Mouse (Mus musculus) heart, postnatal 36 days (tissue): ENCODE results near the gene Tbx1. TPM values are rescaled to one million over a fixed set of nuclear protein-coding genes. Genes with fewer than 3 reads are reported as not detected.

Source experiments
- DNase-seq, 2 experiments: peaks; one replicate each; pipeline ENCODE4 v3.0.0; 2021 to 2022
- intact Hi-C: fragments of 180-260 bp; cut with DNase I; formaldehyde crosslinking; loops from one replicate; pipeline ENCODE4 v1.15.1; 2025
- total RNA-seq, 2 experiments: library from RNA; stranded (reverse); gene quantifications; 2 replicates each; pipeline ENCODE4 v1.2.3; 2021

Tbx1 gene
- total RNA-seq, 2 experiments from 2014 or later: 0.51 to 2.2 TPM

DNA sequence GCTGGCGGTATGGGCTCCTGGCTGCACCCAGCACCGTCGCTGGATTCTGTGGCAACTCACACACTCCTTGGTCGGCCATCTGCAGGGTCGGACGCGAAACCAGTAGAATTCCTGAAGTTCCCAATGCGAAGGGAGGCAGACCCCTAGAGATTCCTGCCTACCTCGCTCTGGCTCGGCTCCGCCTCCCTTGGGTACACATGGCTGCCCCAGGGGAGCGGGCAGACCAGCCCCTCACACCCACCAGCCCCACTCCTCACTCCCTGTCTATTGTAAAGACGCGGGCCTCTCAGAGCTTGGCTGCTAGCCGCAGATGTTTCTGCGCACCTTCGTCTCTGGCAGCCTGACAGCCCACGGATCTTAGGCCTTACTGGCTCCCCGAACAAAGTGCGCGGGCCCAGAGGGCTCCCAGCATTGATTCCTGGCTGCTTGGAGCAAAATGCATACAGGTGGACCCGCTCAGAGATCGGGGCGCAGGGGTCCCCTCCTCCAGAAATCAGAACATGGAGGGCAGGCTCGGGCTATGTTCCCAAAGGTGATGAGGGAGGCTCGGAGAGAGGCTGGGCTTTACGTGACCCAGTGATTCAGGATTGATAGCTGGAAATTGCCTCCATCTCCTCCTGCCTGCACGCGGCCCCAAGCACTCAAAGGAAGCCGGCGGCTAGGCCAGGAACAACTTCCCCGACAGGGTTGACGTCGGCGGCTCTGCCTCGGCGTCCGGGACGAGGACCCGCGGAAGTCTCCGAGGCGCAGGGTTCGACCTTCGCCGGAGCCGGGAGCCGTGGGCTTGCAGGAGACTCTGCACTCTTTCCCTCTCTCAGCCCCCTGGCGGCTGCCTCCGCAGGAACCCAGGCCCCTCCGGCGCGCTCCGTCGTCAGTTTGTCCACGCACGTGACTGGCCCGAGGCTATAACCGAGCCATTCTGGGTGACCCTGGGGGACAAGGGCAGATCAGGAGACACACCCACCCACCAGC lies 862 bp upstream of the Tbx1 start:
- intact Hi-C loops: no loop called here
- no peak for DNase-seq

DNA sequence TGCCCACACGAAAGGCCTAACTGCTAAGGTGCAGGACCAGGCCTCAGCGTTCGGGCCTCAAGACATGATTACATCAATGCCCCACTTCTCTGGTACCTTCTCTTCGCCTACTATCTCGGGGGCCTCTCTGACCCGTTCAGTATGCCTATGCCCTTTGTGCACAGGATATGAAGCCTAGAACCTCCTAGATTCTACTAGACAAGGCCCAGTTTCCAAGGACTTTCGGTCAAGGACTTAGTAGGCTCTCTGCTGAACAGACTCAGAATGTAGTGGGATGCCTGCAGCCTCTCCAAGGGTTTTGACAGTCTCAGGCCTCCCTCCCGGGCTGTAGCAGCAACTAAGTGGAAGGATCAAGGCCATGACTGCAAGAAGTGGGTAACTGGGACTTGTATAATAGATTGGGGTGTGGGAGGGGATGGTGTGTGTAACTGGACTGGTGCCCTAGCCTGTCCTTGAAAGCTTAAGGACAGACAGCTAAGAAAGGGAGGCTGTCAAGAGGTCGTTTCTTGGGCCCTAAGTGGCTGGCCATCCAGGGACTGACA lies 1.3 kb downstream of the Tbx1 start:
- DNase-seq: no peak
- intact Hi-C loops: no loop called here

DNA sequence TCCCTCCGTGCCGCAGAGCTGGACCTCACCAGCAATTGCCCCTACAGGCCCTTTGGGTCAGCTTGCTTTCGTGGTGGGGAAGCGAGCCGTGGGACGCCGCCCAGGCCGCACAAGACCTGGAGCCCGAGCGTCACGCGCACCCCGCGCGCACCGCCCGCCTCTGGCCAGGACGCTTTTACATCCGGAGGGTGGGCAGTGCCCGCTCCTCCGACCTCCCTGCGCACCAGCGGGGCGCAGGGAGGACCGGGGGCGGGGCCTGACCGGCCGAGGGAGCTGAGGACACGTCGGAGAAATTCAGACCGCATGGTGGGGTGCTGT lies 1.8 kb downstream of the Tbx1 start:
- intact Hi-C loops: no loop called here

DNA sequence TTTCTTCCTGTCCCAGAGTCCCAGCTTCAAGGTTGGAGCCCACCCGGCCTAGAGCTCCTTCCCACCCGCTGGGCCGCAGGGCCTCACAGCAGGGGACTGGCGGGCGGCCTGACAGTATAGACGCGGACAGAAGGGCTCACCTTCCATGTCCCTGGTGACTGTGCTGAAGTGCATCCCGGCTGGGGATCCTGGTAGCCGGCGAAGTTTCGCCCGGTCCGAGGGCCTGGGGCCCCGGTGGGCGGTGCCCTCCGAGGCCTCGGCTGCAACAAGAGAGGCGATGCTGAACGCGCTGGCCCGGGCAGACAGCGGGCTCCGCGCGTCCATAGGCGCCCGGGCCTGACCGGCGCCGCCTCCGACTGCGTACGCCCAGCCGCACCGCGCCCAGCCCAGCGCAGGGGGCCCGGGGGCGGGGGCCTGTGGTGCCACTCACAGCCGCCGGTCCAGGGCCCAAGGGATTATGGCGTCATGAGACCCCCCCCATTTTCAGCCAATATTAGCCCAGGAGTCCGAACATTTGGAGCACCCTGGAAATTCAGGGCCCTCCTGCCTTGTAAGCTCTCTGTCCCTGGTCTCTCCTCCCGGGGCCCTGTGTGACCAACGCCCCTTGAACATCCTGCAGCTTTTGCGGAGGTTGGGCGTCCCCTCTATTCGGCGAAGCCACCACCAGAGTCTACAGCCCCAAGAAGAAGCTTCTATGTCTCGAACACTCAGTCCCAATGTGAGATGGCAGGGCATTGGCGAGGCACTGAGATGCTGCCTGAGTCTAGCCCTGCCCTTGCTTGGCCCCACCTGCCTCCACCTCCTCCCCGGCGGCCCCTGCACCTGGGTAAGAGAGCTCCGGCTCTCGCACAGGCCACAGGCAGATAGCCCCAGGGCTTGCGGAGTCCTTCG lies 2.4 kb downstream of the Tbx1 start:
- no peak for DNase-seq
- intact Hi-C loops: no loop called here

More for the DNA sequence above, 1.8 kb downstream of the Tbx1 start:
- no peak for DNase-seq

DNA sequence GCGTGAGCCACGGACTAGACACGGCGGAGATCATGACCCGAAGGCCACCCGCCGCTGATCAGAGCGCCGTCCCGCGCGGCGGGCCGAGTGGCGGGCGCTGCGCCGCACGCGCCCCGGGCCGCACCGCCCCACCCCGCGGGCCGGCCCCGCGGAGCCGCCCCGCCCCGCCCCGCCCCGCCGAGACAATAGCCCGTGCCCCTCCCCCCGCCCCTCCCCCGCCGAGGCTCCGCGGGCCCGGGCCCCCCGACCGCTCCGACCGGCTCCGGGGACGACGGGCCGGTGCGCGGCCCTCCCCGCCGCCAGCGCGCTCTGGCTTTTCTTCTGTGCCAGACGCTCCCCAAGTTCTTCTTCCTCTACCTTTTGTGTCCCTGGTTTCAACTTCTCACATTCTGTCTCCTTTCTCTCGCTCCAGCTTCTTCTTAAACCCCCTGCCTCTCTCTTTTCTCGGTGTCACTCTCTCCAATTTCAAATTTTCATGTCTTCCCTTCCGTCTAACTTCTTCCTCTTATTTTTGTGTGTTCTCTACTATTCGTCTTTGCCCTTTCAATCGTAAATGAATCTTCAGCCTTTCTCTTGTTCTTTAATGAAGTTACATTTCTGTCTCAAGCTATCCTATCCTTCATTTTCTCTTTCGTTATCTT lies 3.4 kb downstream of the Tbx1 start:
- DNase-seq: no peak
- intact Hi-C loops: no loop called here

DNA sequence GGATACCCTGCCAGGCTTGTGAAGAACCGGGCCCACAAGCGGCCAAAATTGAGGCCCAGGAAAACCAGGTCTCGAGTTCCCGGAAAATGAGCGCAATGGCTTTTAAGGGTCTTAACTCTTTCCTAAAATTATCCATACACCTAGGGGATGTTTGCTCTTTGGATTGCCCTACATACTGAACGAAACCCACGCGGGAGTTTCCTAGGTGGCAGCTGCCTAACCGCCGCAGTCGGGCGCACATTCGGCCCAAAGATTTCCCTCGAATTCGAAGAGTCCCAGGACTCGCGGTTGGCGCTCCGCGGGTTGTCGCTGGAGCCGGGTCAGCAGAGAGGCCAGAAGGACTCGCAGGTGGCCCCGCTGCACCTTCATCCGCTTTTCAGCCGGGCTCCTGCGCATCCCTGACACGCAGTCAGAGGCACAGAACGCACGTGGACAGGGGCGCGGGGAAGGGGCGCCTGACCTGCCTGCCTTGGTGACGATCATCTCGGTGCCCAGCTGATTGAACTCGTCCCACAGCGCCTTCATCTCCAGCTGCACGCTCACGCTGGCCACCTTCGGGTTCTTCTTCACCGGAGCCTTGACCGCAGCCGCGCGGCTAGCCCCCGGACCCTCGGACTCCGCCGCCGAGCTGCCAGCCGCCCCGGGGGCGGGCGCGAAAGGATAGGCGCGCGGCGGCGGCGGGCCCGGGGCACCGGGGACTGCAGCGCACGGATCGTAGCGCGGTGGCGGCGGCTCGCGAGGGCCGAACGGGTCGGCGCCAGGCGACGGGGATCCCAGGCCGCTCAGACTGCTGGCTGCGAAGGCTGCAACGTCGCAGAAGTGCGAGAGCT lies 4.2 kb downstream of the Tbx1 start:
- DNase-seq: no peak
- intact Hi-C loops: no loop called here

DNA sequence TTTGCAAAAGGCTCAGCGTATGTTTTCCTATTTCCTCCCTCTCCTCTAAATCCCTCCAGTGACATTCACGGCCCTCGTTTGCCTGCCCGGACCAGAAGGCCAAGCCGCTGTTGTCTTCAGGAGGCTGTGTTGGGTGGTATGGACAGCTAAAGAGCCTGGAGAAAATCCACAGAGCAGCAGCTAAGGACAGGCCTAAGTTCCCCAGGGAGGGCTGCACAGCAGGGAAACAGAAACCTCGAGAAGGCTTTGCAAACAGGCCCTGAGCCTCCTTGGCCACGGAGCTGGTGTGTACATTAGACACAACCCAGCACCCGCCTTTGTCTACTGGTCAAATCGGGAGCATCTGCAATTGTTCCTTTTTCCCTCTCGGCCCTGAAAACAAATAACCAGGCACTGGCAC lies 4.8 kb downstream of the Tbx1 start:
- intact Hi-C loops: no loop called here
- no peak for DNase-seq

DNA sequence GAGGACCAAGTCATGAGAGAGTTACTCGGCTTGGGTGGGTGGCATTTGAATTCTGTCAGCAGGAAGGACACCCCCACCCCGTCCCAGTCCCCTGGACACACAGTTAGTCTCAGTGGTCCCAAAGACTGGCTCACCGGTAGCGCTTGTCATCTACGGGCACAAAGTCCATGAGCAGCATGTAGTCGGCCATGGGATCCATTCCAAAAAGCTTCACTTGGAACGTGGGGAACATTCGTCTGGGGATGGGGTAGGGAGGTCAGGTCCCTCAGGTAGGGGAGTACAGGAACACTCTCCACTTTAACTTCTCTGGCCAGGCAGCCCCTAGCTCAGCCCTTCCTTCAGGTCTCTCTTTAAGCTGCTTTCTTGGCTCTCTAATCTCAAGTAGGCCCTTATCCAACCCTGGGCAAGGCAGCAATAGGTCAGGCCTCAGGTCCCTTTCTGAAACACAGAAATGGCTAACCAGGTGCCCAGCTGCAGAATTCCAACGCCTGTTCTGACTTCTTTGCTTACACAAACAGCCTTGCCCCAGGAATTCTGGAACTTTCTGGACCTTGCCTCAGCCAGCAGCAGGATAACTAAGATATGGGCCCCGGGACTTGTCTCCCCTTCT lies 5.5 kb downstream of the Tbx1 start:
- DNase-seq: no peak
- intact Hi-C loops: no loop called here

DNA sequence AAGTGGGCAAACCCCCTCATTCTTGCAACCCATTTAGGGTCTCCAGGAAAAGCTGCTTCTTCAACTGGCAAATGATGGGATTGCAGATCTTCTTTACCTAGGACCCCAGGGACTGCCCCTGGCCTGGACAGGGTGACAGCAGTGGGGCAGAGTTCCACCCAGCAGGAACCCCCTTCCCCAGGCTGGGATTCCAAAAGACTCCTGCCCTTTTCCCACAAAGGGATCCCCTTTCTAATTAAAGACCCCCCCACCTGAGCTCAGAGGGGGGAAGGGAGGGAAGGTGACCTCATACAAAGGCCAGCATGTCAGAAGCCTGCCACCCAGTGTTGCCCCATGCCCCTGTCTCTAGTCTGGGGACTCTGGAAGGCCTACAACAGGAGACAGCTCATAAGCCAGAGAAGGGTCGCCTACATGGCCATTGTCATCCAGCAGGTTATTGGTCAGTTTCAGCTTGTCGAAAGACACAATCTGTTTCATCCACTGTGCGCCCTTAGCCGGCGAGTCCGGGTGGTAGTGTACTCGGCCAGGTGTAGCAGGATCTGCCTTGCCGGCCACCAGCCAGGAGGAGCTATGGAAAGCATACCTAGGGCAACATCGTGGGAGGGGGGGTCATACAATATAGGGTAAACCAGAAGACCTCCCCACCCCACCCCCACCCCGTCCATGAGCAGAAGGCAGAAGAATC lies 6.7 kb downstream of the Tbx1 start:
- DNase-seq: no peak
- intact Hi-C loops: no loop called here

DNA sequence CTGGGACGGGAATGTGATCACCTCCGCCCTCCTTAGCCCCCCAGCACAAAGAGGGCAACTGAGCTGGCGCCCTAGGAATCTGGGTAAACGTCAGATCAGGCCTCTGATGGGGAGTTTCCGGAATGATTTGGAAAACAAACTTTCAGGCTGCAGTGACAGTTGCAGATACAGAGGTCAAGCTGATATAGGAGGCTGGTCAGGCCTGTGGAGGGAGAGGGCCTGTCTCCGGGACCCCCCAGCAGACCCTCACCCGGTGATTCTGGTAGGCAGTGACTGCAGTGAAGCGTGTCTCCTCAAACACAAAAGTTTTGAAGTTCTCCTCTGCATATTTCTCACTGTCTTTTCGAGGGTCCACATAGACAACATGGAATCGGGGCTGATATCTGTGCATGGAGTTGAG lies 7.3 kb downstream of the Tbx1 start:
- intact Hi-C loops: no loop called here

DNA sequence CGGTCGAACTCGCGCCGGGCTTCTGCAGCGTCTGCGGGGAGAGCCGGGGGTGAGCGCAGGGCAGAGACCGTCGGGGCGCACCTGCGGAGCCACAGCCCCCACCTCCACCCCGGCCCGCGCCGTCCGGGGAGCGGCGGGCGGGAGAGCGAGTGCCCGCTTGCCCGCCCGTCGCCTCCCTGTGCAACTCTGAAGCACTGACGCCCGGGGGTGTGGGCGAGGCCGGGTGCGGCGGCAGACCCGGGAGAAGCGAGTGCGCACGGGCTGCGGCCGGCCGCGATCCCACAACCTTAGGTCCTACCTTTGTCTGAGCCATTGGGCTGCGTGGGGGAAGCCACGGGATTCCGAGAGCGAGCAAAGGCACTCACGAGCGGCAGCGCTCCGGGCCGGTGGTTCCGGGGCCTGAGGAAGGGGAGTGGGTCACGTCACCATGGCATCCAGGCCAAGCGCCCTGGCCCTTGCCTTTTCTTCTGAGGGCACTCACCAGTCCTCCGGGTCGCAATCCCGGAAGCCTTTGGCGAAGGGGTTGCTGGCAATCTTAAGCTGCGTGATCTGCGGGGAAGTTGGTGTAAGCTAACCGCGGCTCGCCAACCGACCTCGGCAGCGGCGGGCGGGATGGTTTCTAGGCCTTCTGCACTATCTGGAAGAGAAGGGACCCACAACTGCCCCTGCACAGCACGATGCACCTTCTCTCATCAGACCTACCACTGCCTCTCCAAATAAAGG lies 7.9 kb downstream of the Tbx1 start:
- no peak for DNase-seq
- intact Hi-C loops: no loop called here

More for the DNA sequence above, 7.3 kb downstream of the Tbx1 start:
- no peak for DNase-seq

DNA sequence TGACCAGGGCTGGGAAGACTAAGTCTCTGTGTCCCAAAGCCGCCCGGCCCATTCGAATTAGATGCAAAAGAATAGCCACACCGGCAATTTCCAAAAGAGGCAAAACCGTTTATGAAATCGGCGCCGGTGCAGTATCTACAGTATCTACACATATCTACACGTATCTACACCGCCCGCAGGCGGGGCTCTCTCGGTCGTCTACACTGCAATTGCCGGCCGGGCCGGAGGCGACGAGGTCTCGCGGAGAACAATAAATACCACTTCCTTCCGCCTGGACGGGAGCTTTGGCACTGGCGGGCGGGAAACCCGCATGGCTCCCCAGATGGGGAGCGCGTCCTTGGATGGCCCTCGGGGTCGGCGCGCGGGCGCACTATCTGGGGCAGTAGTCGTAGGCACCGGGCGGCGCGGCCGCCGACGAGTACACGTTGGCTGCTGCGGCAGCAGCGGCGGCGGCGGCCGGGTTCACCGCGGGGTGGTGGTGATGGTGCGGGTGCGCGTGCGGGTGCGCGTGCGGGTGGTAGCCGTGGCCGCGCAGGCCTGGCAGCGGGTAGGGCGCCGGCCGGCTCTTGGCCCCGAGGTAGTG lies 8.8 kb downstream of the Tbx1 start:
- DNase-seq: no peak
- intact Hi-C loops: no loop called here

DNA sequence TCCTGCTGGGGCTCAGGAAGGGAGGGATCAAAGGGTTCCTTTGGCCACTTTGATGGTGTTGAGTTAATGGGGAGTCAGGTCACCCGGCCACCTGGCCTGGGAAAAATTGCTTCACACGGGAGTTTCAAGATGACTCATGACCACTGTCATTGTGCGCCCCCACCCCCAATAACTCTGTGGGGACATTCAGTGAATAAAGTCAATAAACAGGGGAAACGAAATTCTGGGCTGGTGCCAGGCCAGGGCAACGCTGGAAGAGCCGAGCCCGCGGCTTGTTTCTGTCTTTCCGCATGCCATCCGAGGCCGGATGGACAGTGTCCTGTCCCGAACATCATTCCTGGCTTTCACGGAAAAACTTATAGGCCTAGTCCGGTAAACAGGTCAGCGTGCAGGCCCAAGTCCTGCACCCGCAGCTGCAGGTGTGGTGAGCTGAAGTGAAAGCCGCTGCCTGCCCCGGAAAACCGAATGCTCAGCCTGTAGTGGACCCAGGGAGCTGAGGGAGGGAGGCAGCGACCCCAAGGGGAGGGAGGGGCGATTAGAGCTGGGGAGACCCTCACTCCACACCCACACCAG lies 9.3 kb downstream of the Tbx1 start:
- DNase-seq: no peak
- intact Hi-C loops: no loop called here

DNA sequence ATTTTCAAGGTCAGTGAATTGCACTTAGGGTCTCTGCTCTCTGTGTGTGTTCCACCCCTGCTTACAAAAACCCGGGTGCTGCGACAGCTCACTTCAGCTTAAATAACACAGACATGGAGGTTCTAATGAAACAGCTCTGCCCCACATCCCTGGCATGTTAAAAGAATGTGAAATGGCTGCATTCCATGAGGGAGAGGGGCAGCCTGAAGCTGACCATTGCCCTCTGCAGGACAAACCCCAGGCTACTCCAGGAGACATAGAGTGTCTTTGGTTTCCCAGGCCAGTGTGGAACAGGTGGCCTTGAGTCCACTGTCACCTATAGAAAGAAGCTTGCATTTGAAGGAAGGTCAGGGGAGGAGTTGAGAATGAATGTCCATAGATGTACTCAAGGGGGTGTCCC lies 10.1 kb downstream of the Tbx1 start:
- no peak for DNase-seq
- intact Hi-C loops: no loop called here

DNA sequence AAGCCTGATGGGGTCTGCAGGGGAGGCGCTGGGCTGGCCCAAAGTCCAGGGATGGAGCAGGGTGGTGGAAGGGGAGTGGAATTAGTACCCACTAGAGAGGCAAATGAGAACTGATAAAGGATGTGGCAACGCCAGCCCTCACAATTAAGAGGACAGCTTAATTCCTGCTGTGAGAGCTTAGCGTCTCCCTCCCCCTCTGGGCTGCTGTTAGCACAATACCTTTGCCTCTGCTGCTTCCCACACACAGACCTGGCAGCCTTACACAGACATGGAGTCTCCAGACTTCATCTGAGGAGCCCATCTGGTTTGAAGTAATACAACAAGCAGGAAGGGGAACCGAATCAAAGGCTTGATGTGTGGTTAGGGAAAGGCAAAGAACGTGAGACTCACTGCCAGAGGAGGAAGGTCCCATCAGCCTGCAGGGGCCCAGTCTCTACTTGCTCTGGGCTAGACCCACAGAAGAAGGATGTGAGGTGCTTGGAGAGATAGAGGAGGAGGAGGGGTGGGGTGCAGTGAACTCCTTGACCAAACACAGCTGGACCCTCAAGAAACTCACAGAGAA lies 12.8 kb downstream of the Tbx1 start:
- no peak for DNase-seq
- intact Hi-C loops: no loop called here

DNA sequence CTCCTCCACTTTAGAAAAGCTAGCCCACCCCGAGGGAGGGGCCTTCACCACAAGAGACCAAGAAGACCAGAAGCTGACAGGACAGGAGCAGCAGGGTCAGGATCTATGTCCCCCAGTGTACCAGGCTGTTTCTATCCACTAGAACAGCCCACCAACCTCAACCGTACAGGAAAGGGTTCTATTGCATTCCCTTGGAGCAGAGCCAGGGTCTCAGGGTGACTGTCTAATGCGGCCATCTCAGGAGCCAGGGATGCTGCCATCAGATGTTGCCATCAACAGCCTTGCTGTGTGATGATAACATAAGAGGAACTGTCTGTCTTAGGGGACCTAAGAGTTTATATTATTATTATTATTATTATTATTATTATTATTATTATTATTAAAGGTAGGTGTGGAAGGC lies 13.4 kb downstream of the Tbx1 start:
- intact Hi-C loops: no loop called here

DNA sequence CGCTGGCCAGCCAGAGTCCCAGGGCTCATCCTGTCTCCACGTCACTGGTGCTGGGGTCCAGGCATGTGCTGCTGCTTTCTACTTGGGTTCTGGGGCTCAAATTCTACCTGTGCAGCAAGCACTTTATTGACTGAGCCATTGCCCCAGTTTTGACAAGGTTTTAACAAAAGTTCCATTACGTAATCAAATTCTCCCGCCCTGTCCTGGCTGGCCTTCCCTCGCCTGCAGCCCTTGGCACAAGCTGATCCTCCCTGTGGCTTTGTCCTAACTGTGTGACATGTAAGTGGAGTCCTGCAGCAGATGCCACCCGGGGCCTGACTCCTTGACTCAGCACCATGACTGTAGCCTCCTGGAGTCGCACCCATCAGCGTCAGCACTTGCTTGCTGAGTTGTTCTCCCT lies 16.3 kb downstream of the Tbx1 start:
- intact Hi-C loops: no loop called here
- DNase-seq: no peak

More for the DNA sequence above, 13.4 kb downstream of the Tbx1 start:
- DNase-seq: no peak
